Mouse (Mus musculus): Measurements from ENCODE around the gene Rgs2. TPM values are rescaled to one million over a fixed set of nuclear protein-coding genes. Genes with fewer than 3 reads are reported as not detected.

Rgs2 gene
- polyA plus RNA-seq, 1 experiment = 5.3 TPM

DNA sequence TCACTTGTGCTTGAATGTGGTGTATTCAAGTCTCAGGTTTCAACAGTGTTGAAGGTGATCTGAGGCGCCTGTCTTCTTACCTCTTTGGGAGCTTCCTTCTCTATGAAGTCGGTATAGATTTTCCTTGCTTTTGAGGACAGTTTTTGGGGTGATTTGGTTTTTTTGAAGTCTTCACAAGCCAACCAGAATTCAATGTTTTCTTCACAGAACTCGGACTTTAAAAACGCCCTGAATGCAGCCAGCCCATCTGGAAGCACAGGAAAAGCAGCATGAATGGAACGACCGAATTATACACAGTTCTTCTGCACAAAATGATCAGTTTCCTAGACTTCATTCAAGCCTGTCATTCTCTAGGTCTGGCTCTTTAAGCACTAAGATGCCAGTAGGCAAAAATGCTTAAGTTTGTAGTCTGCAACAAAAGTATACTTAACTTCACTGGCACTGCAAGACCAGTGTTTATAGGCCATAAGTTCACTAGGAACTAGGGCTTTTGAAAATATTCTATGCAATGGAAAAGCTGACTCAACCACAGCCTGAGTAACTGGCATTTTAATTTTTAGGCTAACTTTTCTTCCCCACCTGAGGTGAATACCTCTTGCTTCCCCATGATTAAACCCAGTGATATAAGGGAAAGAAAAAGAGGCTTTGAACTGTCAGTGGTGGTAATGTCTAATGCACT, 1.8 kb downstream of the Rgs2 start:
- Histone ChIP-seq H3K4me3 (ENCODE audit: insufficient read depth, low read depth, low read length) (peak overlapping the region; percentile 13), H3K36me3 (ENCODE audit: control insufficient read depth, insufficient read depth, low read length) (peaks cover 2% of the 10 kb centered on the region), H3K4me1 (ENCODE audit: control insufficient read depth, insufficient read depth, low read length) (no peaks in the 10 kb centered on the region), H3K27me3 (replicated peaks; ENCODE audit: control insufficient read depth, insufficient read depth, low read length) (no peaks in the 10 kb centered on the region), H3K27ac (ENCODE audit: insufficient read depth, low read depth, low read length) (no peak overlapping the region)
- TF ChIP-seq POLR2A (IDR thresholded peaks at IDR 0.05; ENCODE audit: low read depth, low read length) = no peak
- TF ChIP-seq CTCF (conservative IDR thresholded peaks at IDR 0.05; ENCODE audit: insufficient read depth, insufficient read length, low read depth, low read length) = no peak
- WGBS = 82% methylated on average over 6 of the region's 6 CpGs
- no peak for DNase-seq

DNA sequence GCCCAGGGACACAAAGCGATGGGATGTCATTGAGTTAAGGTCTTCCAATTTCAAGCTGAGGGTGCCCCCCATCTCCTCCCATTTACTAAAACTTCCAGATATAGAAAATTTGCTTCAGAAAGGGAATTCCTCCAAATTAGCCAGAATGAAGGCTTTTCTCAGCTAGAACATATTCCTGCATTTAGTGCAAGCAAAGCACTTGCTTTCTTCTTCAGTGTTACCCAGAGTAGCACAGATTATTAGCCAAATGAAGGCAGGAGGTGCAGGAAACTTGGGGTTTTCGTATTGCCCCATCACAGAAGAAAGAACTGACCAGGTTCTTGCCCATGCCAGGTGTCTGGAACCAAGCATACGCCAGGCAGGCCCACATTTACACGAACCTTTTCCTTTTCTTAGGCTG, 3.7 kb downstream of the Rgs2 start:
- Histone ChIP-seq H3K27ac (ENCODE audit: insufficient read depth, low read depth, low read length) (no peak overlapping the region), H3K36me3 (ENCODE audit: control insufficient read depth, insufficient read depth, low read length) (peaks cover 2% of the 10 kb centered on the region), H3K27me3 (replicated peaks; ENCODE audit: control insufficient read depth, insufficient read depth, low read length) (no peaks in the 10 kb centered on the region), H3K4me3 (ENCODE audit: insufficient read depth, low read depth, low read length) (no peak overlapping the region), H3K4me1 (ENCODE audit: control insufficient read depth, insufficient read depth, low read length) (no peaks in the 10 kb centered on the region)
- no peak for TF ChIP-seq CTCF (conservative IDR thresholded peaks at IDR 0.05; ENCODE audit: insufficient read depth, insufficient read length, low read depth, low read length)
- no peak for TF ChIP-seq POLR2A (IDR thresholded peaks at IDR 0.05; ENCODE audit: low read depth, low read length)
- 90% methylated on average over 4 of the region's 4 CpGs for WGBS
- no peak for DNase-seq

DNA sequence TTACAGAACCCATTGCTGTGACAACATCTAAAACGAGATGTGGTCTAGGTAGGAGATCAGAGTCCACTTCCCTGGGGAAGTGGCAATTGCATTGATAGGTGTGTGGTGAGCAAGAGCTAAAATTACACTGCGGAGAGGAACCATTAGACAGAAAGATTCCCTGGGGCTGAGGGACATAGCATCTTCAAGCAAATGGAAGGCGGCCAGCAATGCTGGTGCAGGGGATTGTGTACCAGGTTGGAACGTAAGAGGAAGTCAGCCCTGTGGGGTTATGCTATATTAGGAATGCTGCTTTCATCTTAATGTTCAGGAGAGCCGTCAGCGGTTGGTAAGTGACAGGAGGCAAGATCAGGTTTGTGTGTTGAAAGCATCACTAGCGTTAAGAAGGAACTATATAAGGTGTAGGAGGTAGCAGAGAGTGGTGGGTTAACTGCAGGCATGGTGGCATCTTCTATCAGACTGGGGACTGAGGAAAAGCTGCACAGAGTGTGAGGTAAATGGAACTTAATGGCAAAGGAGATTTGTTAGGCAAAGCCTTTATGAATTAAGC, 4.5 kb downstream of the Rgs2 start:
- Histone ChIP-seq H3K27me3 (replicated peaks; ENCODE audit: control insufficient read depth, insufficient read depth, low read length) (no peaks in the 10 kb centered on the region), H3K36me3 (ENCODE audit: control insufficient read depth, insufficient read depth, low read length) (peaks cover 2% of the 10 kb centered on the region), H3K4me1 (ENCODE audit: control insufficient read depth, insufficient read depth, low read length) (no peaks in the 10 kb centered on the region), H3K4me3 (ENCODE audit: insufficient read depth, low read depth, low read length) (no peak overlapping the region), H3K27ac (ENCODE audit: insufficient read depth, low read depth, low read length) (no peak overlapping the region)
- TF ChIP-seq POLR2A (IDR thresholded peaks at IDR 0.05; ENCODE audit: low read depth, low read length) (no peak), CTCF (conservative IDR thresholded peaks at IDR 0.05; ENCODE audit: insufficient read depth, insufficient read length, low read depth, low read length) (no peak)
- 73% methylated on average over 7 of the region's 7 CpGs for WGBS
- DNase-seq = no peak

DNA sequence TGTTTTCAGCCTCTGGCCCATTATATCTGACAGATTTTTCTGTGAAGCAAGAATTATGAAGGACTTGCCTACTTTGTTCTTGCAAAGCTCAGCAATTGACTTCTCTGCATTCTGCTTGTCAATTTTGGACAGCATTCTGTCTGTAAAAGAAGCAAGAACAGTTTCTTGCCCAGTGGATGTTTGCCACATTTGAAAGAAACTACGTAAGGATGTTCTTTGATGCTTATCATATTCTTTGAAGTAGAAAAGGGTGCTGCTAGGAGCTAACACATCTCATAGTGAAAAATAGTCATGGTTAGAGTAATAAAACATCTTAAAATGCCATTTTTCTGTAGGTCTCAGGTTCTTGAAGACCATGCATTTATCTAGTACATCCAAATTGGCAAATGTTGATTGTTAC, 10.9 kb downstream of the Rgs2 start:
- H3K36me3 ChIP-seq (ENCODE audit: control insufficient read depth, insufficient read depth, low read length) = no peaks in the 10 kb centered on the region
- H3K27me3 ChIP-seq (replicated peaks; ENCODE audit: control insufficient read depth, insufficient read depth, low read length) = no peaks in the 10 kb centered on the region
- no peak for TF ChIP-seq POLR2A (IDR thresholded peaks at IDR 0.05; ENCODE audit: low read depth, low read length)
- no peak for TF ChIP-seq CTCF (conservative IDR thresholded peaks at IDR 0.05; ENCODE audit: insufficient read depth, insufficient read length, low read depth, low read length)
- no peak for DNase-seq
- no peak overlapping the region for H3K27ac ChIP-seq (ENCODE audit: insufficient read depth, low read depth, low read length)
- no peaks in the 10 kb centered on the region for H3K4me1 ChIP-seq (ENCODE audit: control insufficient read depth, insufficient read depth, low read length)
- no peak overlapping the region for H3K4me3 ChIP-seq (ENCODE audit: insufficient read depth, low read depth, low read length)
- 85% methylated on average over 1 of the region's 1 CpGs for WGBS

DNA sequence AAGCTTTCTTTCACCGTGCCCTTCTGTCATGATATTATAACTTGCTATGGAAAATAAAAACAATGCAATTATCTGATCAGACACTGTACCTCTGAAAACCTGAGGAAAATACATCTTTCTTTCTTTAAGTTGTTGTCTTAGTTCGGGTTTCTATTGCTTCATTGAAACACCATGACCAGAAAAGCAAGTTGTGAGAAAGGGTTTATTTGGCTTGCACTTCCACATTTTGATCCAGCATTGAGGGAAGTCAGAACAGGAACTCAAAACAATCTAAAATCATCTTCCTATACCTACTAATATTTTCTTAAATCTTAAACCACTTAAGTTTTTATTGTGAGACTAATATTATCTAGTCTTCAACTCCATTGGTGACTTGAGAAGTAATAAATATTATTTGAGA, 11.4 kb downstream of the Rgs2 start:
- Histone ChIP-seq H3K27me3 (replicated peaks; ENCODE audit: control insufficient read depth, insufficient read depth, low read length) (no peaks in the 10 kb centered on the region), H3K36me3 (ENCODE audit: control insufficient read depth, insufficient read depth, low read length) (no peaks in the 10 kb centered on the region), H3K4me1 (ENCODE audit: control insufficient read depth, insufficient read depth, low read length) (no peaks in the 10 kb centered on the region), H3K4me3 (ENCODE audit: insufficient read depth, low read depth, low read length) (no peak overlapping the region), H3K27ac (ENCODE audit: insufficient read depth, low read depth, low read length) (no peak overlapping the region)
- WGBS = 84% methylated on average over 2 of the region's 2 CpGs
- no peak for DNase-seq
- no peak for TF ChIP-seq POLR2A (IDR thresholded peaks at IDR 0.05; ENCODE audit: low read depth, low read length)
- TF ChIP-seq CTCF (conservative IDR thresholded peaks at IDR 0.05; ENCODE audit: insufficient read depth, insufficient read length, low read depth, low read length) = no peak

DNA sequence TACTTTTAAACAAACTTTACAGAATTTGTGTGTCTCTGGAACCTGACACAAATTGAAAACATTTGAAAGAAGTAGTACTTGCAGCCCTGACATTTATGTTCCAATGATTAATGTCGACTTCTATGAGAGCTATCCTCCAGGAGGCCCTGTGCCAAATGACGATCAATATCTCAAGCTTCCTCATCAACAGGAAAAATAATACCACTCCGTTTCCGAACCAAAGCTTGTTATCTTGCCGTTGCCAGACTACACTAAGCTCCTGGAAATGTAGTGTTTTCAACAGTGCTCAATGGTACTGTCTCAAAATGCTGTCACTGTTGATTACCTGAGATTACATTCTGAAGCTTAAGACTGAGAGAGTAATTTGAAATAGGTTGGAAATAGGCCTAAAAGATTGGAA, 13.7 kb downstream of the Rgs2 start:
- no peaks in the 10 kb centered on the region for H3K27me3 ChIP-seq (replicated peaks; ENCODE audit: control insufficient read depth, insufficient read depth, low read length)
- TF ChIP-seq CTCF (conservative IDR thresholded peaks at IDR 0.05; ENCODE audit: insufficient read depth, insufficient read length, low read depth, low read length) = no peak
- no peak for TF ChIP-seq POLR2A (IDR thresholded peaks at IDR 0.05; ENCODE audit: low read depth, low read length)
- WGBS = 27% methylated on average over 5 of the region's 5 CpGs
- no peak overlapping the region for H3K4me3 ChIP-seq (ENCODE audit: insufficient read depth, low read depth, low read length)
- H3K27ac ChIP-seq (ENCODE audit: insufficient read depth, low read depth, low read length) = no peak overlapping the region
- no peaks in the 10 kb centered on the region for H3K4me1 ChIP-seq (ENCODE audit: control insufficient read depth, insufficient read depth, low read length)
- no peaks in the 10 kb centered on the region for H3K36me3 ChIP-seq (ENCODE audit: control insufficient read depth, insufficient read depth, low read length)
- DNase-seq = no peak

DNA sequence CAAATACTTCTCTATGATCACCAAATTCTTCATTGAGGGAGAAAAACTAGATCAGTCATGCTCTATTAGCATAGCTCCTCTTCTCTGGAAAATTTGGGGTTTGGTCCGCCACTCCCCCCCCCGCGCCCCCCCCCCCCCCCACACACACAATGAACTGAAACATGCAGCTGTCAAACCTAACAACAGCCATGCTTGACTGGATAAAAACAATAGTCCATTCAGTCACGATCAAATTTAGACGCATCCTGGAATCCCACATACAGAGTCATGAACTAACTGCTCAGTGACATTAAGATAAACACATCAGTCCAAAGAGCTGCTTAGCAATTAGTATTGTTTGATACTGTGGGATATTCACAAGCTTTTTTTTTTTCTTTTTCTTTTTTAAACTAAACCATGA, 14.2 kb downstream of the Rgs2 start:
- 13% methylated on average over 5 of the region's 5 CpGs for WGBS
- TF ChIP-seq POLR2A (IDR thresholded peaks at IDR 0.05; ENCODE audit: low read depth, low read length) (no peak), CTCF (conservative IDR thresholded peaks at IDR 0.05; ENCODE audit: insufficient read depth, insufficient read length, low read depth, low read length) (no peak)

More for the DNA sequence above, 14.2 kb downstream of the Rgs2 start:
- H3K27ac ChIP-seq (ENCODE audit: insufficient read depth, low read depth, low read length) = no peak overlapping the region
- no peaks in the 10 kb centered on the region for H3K27me3 ChIP-seq (replicated peaks; ENCODE audit: control insufficient read depth, insufficient read depth, low read length)
- H3K36me3 ChIP-seq (ENCODE audit: control insufficient read depth, insufficient read depth, low read length) = no peaks in the 10 kb centered on the region
- no peaks in the 10 kb centered on the region for H3K4me1 ChIP-seq (ENCODE audit: control insufficient read depth, insufficient read depth, low read length)
- H3K4me3 ChIP-seq (ENCODE audit: insufficient read depth, low read depth, low read length) = no peak overlapping the region
- no peak for DNase-seq

Measured in kidney, adult 2 months (tissue).